Mouse (Mus musculus): ENCODE data around the gene Helt. TPM values are rescaled to one million over a fixed set of nuclear protein-coding genes. Genes with fewer than 3 reads are reported as not detected.

Gene Helt
- total RNA-seq, 2 experiments from 2014 or later, result 0.82 to 1.6 TPM

GRCm38 (mm10) chr8:46322833-46323232, 28.4 kb upstream of the Helt start:
- no peak overlapping the region for H3K4me3 ChIP-seq
- intact Hi-C loops (cut with DNase I), result no loop called here
- TF ChIP-seq CTCF (IDR thresholded peaks at IDR 0.05), result peak; percentile 17; the same call in 1 of the 2 replicates
- no peak for DNase-seq
- H3K27ac ChIP-seq, result no peak overlapping the region

- no peak for DNase-seq
- Histone ChIP-seq H3K4me3 (no peak overlapping the region), H3K27ac (no peak overlapping the region)
- no peak for TF ChIP-seq CTCF (IDR thresholded peaks at IDR 0.05)
- intact Hi-C loops (cut with DNase I), result no loop called here
These were observed 27.9 kb upstream of the Helt start for GRCm38 (mm10) chr8:46322421-46322820.

GRCm38 (mm10) chr8:46318802-46319201, 24.3 kb upstream of the Helt start:
- Histone ChIP-seq H3K27ac (no peak overlapping the region), H3K4me3 (no peak overlapping the region)
- DNase-seq, result no peak
- intact Hi-C loops (cut with DNase I), result no loop called here
- TF ChIP-seq CTCF (IDR thresholded peaks at IDR 0.05), result no peak

DNA sequence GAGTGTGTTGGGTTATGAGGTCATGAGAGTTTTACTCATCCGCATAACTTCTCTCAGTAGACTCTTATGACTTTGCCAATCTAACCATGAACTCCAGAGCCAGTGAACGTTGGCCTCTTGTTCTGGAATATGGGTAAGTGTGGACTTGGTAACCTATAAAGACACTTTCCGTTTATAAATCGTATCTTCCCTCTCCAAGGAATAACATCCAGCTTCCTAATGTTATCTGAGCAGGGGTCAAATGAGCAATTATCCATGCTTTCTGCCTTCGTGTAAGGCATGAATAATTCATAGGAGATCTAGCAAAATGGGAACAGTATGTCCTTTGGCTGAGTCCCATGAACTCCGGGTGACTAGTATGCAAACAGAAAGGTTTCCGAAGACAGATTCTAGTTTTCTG, 22.7 kb upstream of the Helt start:
- no peak overlapping the region for H3K27ac ChIP-seq
- intact Hi-C loops (cut with DNase I), result no loop called here
- DNase-seq, result no peak
- H3K4me3 ChIP-seq, result no peak overlapping the region
- TF ChIP-seq CTCF (IDR thresholded peaks at IDR 0.05), result no peak

DNA sequence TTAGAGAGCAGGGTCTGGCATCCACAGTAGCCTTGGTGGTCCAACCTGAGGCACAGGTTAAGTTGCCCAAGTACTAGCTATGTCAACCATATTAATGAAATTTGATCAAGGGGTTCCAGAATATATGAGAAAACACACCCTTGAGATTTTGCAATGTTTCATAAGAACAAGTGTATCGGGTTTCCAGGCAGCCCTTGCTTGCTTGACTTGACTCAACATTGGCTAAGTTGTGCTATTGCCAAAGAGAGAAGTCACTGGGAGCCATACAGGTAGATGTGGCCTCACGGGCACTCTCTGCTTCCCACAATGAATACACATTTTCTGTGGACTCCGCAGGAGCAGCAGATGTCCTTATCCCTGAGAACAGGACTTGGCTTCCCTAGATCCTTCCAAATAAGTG, 19.3 kb upstream of the Helt start:
- no peak overlapping the region for H3K27ac ChIP-seq
- intact Hi-C loops (cut with DNase I), result no loop called here
- DNase-seq, result no peak
- no peak overlapping the region for H3K4me3 ChIP-seq
- no peak for TF ChIP-seq CTCF (IDR thresholded peaks at IDR 0.05)

DNA sequence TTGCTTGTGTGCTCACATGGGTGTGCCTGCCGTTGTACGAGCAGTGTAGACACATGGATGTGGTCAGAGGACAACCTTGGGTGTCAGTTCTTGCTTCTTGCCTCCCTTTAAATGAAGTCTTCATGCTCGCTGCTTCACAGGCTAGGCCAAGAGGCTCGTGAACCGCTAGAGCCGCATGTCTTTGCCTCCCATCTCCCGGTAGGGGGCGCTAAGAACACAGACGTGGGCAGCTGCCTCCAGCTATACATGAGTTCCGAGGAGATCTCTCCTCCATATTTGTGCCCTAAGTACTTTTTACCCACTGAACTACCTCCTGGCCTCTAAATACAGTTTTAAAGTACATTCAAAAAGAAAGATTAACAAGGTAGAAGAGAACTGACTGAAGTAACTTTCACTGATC, 16.7 kb upstream of the Helt start:
- intact Hi-C loops (cut with DNase I), result loop anchor here (1.0 kb wide), 1 partner anchor 236 kb away; no protein-coding TSS in a partner anchor
- peak; percentile 98; the same call in 1 of the 2 replicates for TF ChIP-seq CTCF (IDR thresholded peaks at IDR 0.05)
- Histone ChIP-seq H3K27ac (peak overlapping the region; percentile 68), H3K4me3 (no peak overlapping the region)
- peak; percentile 87 for DNase-seq

DNA sequence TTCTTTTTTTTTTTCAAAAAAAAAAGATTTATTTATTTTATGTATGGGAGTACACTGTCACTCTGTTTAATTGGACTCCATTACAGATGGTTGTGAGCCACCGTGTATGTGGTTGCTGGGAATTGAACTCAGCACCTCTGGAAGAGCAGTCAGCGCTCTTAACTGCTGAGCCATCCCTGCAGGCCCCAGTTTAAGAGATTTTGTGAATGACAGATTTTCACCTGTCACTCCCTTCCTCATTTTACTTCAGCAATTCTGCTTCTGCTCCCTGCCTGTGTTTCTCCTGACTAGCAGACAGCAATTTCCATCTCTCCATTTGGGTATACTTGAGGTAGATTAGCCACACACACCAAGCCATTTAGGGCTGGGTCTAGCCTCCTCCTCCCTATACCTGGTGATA, 13.7 kb upstream of the Helt start:
- no peak overlapping the region for H3K4me3 ChIP-seq
- no peak for DNase-seq
- intact Hi-C loops (cut with DNase I), result no loop called here
- TF ChIP-seq CTCF (IDR thresholded peaks at IDR 0.05), result no peak
- H3K27ac ChIP-seq, result no peak overlapping the region

DNA sequence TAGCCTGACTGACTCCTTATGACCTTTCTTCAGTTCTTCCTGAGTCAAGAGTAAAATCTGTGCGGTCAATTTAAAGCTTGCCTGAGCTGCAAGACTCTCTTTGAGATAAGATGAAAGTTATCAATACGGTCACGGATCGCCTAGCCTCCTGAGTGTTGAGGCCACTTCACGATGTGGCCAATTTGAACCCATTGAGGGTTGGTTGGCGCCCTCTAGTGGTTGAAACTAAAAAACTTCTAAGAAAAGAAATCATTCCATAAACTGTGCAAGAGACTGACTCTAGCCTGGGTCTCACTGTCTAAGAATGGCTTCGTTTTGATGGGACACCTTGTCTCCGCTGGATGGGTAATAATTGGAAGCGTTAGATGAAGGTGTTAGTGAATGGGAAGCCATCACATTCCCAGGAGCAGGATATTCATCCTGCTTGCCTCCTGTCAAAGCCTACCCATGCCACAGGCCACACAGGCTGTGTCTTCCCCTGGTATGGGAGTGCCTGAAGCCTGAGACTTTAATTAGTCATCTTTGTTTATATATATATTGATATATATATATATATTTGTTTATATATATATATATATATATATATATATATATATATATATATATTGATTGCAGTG, 11.4 kb upstream of the Helt start:
- Histone ChIP-seq H3K27ac (no peak overlapping the region), H3K4me3 (no peak overlapping the region)
- intact Hi-C loops (cut with DNase I), result loop anchor here (1.0 to 2.0 kb wide), 2 partner anchors 64 to 121 kb away; no protein-coding TSS in a partner anchor
- no peak for DNase-seq
- peak; percentile 86 for TF ChIP-seq CTCF (IDR thresholded peaks at IDR 0.05)

- TF ChIP-seq CTCF (IDR thresholded peaks at IDR 0.05), result no peak
- intact Hi-C loops (cut with DNase I), result no loop called here
These were observed 7.7 kb upstream of the Helt start for GRCm38 (mm10) chr8:46302121-46302520.

GRCm38 (mm10) chr8:46298847-46299246, 4.4 kb upstream of the Helt start:
- H3K4me3 ChIP-seq, result no peak overlapping the region
- DNase-seq, result no peak
- no peak overlapping the region for H3K27ac ChIP-seq
- intact Hi-C loops (cut with DNase I), result no loop called here
- TF ChIP-seq CTCF (IDR thresholded peaks at IDR 0.05), result no peak

More at GRCm38 (mm10) chr8:46302121-46302520, 7.7 kb upstream of the Helt start:
- DNase-seq, result no peak
- Histone ChIP-seq H3K4me3 (no peak overlapping the region), H3K27ac (no peak overlapping the region)

DNA sequence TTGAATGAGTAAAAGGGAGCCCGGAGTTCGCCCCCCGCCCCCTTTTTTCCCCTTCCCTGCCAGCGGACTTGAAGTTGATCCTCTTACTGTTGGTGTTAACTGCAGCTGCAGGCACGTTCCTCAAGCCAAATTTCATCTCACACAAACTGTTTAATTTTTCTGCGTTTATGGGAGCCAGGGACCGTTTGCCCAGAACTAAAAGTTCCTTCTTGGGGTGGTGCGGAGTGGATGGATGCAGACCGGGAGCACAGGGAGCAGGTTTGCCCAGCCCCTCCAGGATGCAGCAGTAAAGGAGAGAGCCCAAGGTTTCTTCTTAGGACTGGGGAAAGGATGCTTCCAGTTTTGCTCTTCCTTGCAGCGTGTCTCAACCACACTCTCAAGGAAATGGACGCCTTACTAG, 2.1 kb upstream of the Helt start:
- no peak overlapping the region for H3K4me3 ChIP-seq
- TF ChIP-seq CTCF (IDR thresholded peaks at IDR 0.05), result no peak
- intact Hi-C loops (cut with DNase I), result no loop called here

GRCm38 (mm10) chr8:46295951-46296350, 1.5 kb upstream of the Helt start:
- no peak for TF ChIP-seq CTCF (IDR thresholded peaks at IDR 0.05)
- no peak for DNase-seq
- intact Hi-C loops (cut with DNase I), result no loop called here
- Histone ChIP-seq H3K27ac (no peak overlapping the region), H3K4me3 (no peak overlapping the region)

More for the DNA sequence above, 2.1 kb upstream of the Helt start:
- no peak for DNase-seq
- no peak overlapping the region for H3K27ac ChIP-seq

DNA sequence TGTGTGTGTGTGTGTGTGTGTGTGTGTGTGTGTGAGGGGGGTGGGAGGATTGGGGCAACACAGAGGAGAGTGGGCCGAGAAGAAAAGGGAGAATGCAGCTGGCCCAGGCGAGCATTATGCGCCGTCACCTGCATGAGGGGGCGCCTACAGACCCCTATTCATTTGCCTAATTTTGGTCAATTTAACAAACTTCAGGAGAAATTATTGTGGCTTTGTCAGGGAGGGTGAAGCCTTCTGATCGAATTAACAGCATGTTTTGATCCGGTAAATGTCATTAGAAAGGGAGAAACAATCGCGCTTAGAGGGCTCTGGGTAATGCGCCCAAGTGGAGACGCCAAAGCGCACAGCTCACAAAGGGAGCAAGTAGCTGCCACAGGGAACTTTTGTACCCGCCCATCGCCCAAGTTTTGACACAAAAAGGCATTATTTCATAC, 647 bp upstream of the Helt start:
- Histone ChIP-seq H3K27ac (no peak overlapping the region), H3K4me3 (no peak overlapping the region)
- intact Hi-C loops (cut with DNase I), result no loop called here
- no peak for TF ChIP-seq CTCF (IDR thresholded peaks at IDR 0.05)
- DNase-seq, result no peak

DNA sequence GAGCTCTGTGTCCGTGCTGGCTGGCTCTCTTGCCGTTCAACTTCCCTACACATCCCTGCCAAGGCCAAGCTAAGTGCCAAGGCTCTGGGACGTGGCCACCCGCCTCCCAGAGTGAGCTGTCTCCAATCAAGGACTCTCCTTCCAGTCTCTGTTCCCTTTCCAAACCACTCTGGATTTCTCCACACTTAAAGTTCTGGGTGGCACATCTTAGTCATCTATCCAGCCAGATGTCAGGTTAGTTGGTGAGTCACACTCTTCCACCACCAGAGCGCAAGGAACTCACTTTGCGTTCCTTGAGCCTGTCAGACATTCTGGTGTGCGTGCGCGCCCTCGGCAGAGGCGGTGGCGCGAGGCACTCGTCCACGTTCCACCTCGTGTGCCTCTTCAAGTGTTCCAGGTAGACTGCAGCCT, 725 bp downstream of the Helt start:
- intact Hi-C loops (cut with DNase I), result no loop called here
- peak overlapping the region; percentile 59 for H3K4me3 ChIP-seq
- no peak for TF ChIP-seq CTCF (IDR thresholded peaks at IDR 0.05)
- peak; percentile 49 for DNase-seq
- H3K27ac ChIP-seq, result peak overlapping the region; percentile 38; the same call in 1 of the 2 replicates

Measured in gastrocnemius, adult 2 months (tissue).